Mouse (Mus musculus): ENCODE measurements around the gene Cela2a. TPM values are rescaled to one million over a fixed set of nuclear protein-coding genes. Genes with fewer than 3 reads are reported as not detected.

The Cela2a gene
- polyA plus RNA-seq (2011; ENCODE audit: insufficient read length, low read depth, missing spikeins), result not detected in 2 replicates

DNA sequence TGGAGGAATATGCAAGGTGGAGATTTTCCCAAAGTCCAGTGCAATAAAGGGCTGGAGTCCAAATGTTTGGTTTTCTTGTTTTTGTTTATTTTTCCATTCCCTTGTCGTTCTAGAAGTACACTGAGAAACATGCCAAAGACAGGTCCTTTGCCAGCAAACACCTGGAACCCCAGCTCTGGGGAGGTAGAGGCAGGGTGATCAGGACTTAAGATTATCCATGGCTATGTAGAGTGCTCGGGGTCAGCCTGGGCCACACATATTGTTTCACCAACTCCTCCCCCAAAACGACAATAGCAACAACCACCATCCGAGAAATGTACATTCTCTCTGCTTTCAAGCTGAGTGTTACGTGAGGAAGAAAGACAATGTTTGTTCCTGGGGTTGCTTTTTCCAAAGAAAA is at the start of gene Cela2a:
Gene Cela2a (minus strand): TSS at position 101 of the 400 bp plus-strand sequence.
- Histone ChIP-seq H3K27ac (ENCODE audit: insufficient read depth, low read length) (no peak within 1 kb of the TSS), H3K4me3 (ENCODE audit: insufficient read depth, low read length) (no peak within 1 kb of the TSS), H3K4me1 (ENCODE audit: control insufficient read depth, insufficient read depth, low read length) (no peaks in the 10 kb centered on the region)
- TF ChIP-seq POLR2A (IDR thresholded peaks at IDR 0.05; ENCODE audit: low read depth, low read length), result no peak
- no peak for TF ChIP-seq CTCF (IDR thresholded peaks at IDR 0.05; ENCODE audit: borderline replicate concordance, insufficient read depth, low read length)

DNA sequence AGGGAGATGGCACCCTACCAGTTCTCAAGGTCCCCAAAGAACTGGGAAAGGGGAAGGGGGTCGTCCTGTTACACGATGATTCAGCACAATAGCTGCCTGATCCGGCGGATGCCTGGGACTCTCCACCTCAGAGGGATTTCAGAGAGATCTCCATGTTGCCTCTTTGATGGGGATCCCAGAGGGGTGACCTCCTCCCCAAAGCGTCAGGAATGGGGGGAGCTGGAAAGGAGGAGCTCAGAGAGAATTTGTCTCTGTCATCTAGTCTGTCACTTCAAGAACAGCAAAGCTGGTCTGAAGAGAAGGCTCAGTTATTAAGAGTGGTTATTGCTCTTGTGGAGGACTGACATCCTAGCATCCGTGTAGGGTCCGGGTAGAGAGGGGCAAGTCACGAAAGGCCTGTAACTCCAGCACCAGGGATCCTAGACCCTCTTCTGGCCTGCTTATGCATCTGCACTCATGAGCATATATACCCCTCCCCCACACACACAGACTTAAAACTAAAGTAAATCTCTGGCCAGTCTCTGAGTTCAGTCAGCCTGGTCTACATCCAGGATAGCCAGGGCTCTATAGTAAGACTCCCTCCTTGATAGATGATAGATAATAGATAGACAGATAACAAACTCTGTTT is 49.6 kb upstream of the Cela2a start:
- no peak overlapping the region for H3K27ac ChIP-seq (ENCODE audit: insufficient read depth, low read length)
- peaks cover 3% of the 10 kb centered on the region; the same call in 1 of the 2 replicates for H3K4me1 ChIP-seq (ENCODE audit: control insufficient read depth, insufficient read depth, low read length)
- TF ChIP-seq CTCF (IDR thresholded peaks at IDR 0.05; ENCODE audit: borderline replicate concordance, insufficient read depth, low read length), result no peak
- no peak for TF ChIP-seq POLR2A (IDR thresholded peaks at IDR 0.05; ENCODE audit: low read depth, low read length)
- peak overlapping the region; percentile 82; the same call in 1 of the 2 replicates for H3K4me3 ChIP-seq (ENCODE audit: insufficient read depth, low read length)

DNA sequence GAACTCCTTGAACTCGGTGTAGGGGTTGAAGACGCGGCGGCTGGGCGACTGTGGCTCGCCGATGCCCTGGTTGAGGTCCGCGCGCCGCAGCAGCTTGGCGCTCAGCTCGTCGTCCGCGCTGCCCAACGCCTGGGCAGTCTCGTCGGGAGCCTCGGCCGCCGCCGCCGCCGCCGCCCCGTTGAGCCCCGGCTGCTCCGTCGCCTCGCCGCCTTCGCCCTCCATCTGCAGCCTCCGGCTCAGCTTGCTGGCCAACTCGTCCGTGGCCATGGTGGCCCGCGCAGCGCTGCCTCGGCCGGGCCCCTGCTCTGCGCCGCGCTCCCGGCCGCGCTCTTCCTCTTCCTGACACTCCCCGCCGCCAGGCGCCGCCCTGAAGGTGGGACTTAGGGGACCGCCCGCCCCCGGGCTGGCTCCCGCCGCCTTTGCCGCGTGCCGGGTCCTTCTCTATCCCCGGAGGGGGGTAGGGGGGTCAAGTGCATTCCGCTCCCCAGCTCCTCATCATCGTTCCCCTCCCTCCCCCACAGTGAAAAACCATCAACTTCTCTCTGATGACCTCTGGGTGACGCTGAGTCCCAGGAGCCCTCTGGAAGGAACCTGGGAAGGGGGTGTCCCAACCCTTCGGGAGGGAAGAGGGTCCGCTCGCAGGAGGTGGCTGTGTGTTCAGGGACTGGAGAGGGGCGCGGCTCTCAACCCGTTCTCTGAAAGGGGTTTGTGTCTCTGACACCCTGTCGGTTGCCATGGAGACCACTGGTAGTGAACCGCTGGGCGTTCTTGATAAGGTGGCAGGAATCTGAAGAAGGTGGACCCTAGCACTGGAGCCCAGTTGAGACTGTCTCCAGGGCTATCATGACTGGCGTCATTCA is 48.9 kb upstream of the Cela2a start, which contains the start of gene Efhd2:
Gene Efhd2 (minus strand): TSS at position 320 of the 860 bp plus-strand sequence.
- TF ChIP-seq CTCF (IDR thresholded peaks at IDR 0.05; ENCODE audit: borderline replicate concordance, insufficient read depth, low read length) (no peak), POLR2A (IDR thresholded peaks at IDR 0.05; ENCODE audit: low read depth, low read length) (peak; percentile 88)
- no peak within 1 kb of the TSS for H3K27ac ChIP-seq (ENCODE audit: insufficient read depth, low read length)
- H3K4me1 ChIP-seq (ENCODE audit: control insufficient read depth, insufficient read depth, low read length), result peaks cover 3% of the 10 kb centered on the region; the same call in 1 of the 2 replicates
- H3K4me3 ChIP-seq (ENCODE audit: insufficient read depth, low read length), result peak within 1 kb of the TSS; percentile 82

DNA sequence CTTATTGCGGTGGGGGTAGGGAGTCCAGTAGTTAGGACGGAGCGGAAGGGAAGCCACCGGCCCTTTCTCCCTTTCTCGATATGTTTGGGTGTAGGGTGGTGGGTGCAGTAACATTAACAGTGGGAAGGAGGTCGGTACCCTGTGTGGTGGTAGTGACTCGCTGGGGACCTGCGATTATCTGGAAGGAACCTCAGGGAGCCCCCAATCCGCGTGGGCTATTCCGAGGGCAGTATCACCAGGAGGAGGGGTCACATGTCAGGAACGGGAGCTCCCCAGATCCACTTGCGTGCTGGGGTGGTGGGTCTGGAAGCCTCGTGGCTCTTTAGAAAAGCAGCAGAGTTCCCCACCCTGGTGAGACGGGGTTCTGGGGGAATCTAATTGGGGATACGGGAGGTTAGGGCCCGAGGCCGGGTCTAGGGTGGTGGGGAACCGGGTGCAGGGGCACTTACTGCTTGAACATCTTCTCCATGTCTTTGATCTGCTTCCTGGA is 48.2 kb upstream of the Cela2a start:
- H3K4me3 ChIP-seq (ENCODE audit: insufficient read depth, low read length), result peak overlapping the region; percentile 82
- TF ChIP-seq POLR2A (IDR thresholded peaks at IDR 0.05; ENCODE audit: low read depth, low read length) (no peak), CTCF (IDR thresholded peaks at IDR 0.05; ENCODE audit: borderline replicate concordance, insufficient read depth, low read length) (no peak)
- H3K4me1 ChIP-seq (ENCODE audit: control insufficient read depth, insufficient read depth, low read length), result peaks cover 3% of the 10 kb centered on the region; the same call in 1 of the 2 replicates
- H3K27ac ChIP-seq (ENCODE audit: insufficient read depth, low read length), result no peak overlapping the region

DNA sequence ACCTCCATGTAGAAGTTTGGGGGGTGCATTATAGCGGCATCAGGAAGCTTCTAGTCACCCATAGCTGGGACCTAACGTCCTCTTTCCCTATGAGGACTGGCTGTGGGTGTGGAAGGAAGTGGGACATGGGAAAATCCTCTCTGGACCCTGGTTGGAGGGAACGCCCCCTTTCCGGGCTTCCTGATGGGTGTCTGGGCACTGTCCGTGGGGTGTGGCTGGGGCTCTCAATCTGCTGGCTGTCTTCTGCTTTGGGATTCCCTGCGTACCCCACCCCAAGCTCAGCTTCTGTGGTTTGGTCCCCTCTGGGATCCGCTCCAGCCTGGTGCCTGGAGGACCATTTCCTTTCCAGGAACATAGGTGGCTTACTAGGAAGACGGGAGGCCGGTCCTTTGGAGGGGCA is 47.0 kb upstream of the Cela2a start:
- H3K4me1 ChIP-seq (ENCODE audit: control insufficient read depth, insufficient read depth, low read length), result peaks cover 3% of the 10 kb centered on the region; the same call in 1 of the 2 replicates
- no peak for TF ChIP-seq POLR2A (IDR thresholded peaks at IDR 0.05; ENCODE audit: low read depth, low read length)
- no peak for TF ChIP-seq CTCF (IDR thresholded peaks at IDR 0.05; ENCODE audit: borderline replicate concordance, insufficient read depth, low read length)
- no peak overlapping the region for H3K27ac ChIP-seq (ENCODE audit: insufficient read depth, low read length)
- H3K4me3 ChIP-seq (ENCODE audit: insufficient read depth, low read length), result peak overlapping the region; percentile 82; the same call in 1 of the 2 replicates

DNA sequence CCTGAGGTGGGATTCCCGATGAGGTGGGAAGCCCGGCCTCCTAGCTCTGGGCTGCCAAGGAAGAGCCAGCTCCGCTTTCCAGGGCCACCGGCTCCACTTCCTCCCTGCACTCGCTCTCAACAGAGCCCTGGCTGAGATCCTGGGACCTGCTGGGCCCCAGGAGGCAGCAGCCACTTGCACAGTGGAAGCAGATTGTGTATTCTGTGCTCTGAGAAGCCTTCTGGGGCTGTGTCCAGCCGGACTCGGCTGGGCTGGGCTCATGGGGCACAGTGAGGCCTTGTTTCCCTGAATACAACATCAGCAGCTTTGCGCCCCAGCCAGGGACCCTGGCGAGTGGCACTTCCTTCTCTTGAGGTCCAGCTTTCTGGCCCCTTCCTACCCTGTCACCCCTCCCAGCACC is 45.9 kb upstream of the Cela2a start:
- H3K4me1 ChIP-seq (ENCODE audit: control insufficient read depth, insufficient read depth, low read length), result peaks cover 10% of the 10 kb centered on the region
- H3K4me3 ChIP-seq (ENCODE audit: insufficient read depth, low read length), result no peak overlapping the region
- TF ChIP-seq CTCF (IDR thresholded peaks at IDR 0.05; ENCODE audit: borderline replicate concordance, insufficient read depth, low read length), result no peak
- no peak for TF ChIP-seq POLR2A (IDR thresholded peaks at IDR 0.05; ENCODE audit: low read depth, low read length)
- H3K27ac ChIP-seq (ENCODE audit: insufficient read depth, low read length), result no peak overlapping the region

DNA sequence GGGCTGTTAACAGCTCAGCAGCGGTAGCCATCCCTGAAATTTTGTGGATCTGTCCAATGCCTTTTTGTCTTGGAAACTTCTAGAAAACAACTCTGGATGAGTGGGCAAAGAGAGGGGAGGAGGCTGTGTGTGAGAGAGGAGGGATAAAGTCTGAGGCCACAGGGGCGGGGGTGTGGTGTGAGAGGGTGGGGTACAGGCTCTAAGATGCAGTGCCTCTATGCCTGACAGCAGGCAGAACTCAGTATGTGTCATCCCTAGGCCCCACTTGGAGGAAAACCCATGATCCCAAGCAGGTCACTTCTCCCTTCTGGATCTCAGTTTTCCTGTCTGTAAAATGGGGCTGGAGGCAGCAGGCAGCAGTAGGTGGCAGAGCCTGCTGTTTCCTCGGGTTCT is 45.4 kb upstream of the Cela2a start:
- Histone ChIP-seq H3K27ac (ENCODE audit: insufficient read depth, low read length) (no peak overlapping the region), H3K4me3 (ENCODE audit: insufficient read depth, low read length) (no peak overlapping the region), H3K4me1 (ENCODE audit: control insufficient read depth, insufficient read depth, low read length) (peaks cover 10% of the 10 kb centered on the region)
- no peak for TF ChIP-seq POLR2A (IDR thresholded peaks at IDR 0.05; ENCODE audit: low read depth, low read length)
- no peak for TF ChIP-seq CTCF (IDR thresholded peaks at IDR 0.05; ENCODE audit: borderline replicate concordance, insufficient read depth, low read length)

DNA sequence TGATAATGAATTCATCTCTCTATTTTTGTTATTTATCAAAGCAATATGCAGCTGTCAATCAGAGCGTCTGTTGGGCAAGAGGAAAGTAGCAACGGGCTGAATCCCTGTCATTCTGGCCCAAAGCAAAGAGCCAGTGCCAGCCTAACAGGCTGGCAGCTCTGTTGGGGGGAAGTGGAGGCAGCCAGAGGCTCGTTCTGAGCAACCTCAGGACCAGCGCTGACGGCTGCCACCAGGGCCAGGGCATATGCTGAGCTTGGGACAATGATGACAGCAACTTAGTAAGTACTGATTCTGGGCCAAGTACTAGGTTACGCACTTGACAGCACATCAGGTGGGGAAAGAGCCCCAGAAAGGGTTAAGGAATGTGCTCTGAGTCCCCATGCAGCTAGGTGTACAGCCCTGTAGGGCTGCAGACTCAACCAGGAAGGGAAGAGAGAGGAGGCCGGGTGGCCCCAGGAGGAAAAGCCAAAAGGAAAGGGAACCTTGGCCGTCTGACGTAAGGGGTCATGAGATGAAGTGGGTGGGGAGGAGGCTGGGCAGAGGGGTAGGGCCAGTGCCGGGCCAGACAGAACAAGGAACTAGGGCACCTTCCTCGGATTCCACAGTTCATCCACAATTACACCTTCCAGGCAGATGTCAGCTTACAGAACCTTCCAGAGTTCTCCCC is 44.8 kb upstream of the Cela2a start:
- H3K4me1 ChIP-seq (ENCODE audit: control insufficient read depth, insufficient read depth, low read length), result peaks cover 10% of the 10 kb centered on the region
- no peak for TF ChIP-seq POLR2A (IDR thresholded peaks at IDR 0.05; ENCODE audit: low read depth, low read length)
- no peak for TF ChIP-seq CTCF (IDR thresholded peaks at IDR 0.05; ENCODE audit: borderline replicate concordance, insufficient read depth, low read length)
- no peak overlapping the region for H3K27ac ChIP-seq (ENCODE audit: insufficient read depth, low read length)
- no peak overlapping the region for H3K4me3 ChIP-seq (ENCODE audit: insufficient read depth, low read length)

Data from embryonic fibroblast, embryonic 13.5 days (primary cell).